Mouse (Mus musculus): Measurements from ENCODE around the gene Aven.

- TF ChIP-seq EP300 (IDR thresholded peaks at IDR 0.05; ENCODE audit: low read depth) (no peak), CTCF (IDR thresholded peaks at IDR 0.05; ENCODE audit: low read depth) (no peak)
Observed at GRCm38 (mm10) chr2:112602487-112602886, 109.7 kb downstream of the Aven start.

Measured in heart, postnatal 0 days (tissue).